Mouse (Mus musculus) small intestine, adult 2 months (tissue): ENCODE results near the gene Slc35e3.

Experiments used
- CTCF ChIP-seq: fragments of 200-500 bp; IDR thresholded peaks from 2 replicates; pipeline ENCODE4 v1.5.1; 2012; ENCODE audit warnings: low read depth, mild to moderate bottlenecking, control low read depth, inconsistent platforms, low read length, moderate library complexity, mixed read lengths; ENCODE audit not compliant: insufficient replicate concordance, insufficient read length; ENCODE audit errors: extremely low read depth
- POLR2A ChIP-seq: fragments of 200-500 bp; IDR thresholded peaks from 2 replicates; pipeline ENCODE4 v1.6.1; 2012; ENCODE audit warnings: low read depth, mild to moderate bottlenecking, control low read depth, inconsistent platforms, low read length, moderate library complexity

GRCm38 (mm10) chr10:117774011-117774816 is 28.0 kb upstream of the Slc35e3 start:
- no peak for TF ChIP-seq CTCF
- TF ChIP-seq POLR2A = no peak
